ENCODE assay signal across 8 mouse cellular contexts in the genomic region with DNA sequence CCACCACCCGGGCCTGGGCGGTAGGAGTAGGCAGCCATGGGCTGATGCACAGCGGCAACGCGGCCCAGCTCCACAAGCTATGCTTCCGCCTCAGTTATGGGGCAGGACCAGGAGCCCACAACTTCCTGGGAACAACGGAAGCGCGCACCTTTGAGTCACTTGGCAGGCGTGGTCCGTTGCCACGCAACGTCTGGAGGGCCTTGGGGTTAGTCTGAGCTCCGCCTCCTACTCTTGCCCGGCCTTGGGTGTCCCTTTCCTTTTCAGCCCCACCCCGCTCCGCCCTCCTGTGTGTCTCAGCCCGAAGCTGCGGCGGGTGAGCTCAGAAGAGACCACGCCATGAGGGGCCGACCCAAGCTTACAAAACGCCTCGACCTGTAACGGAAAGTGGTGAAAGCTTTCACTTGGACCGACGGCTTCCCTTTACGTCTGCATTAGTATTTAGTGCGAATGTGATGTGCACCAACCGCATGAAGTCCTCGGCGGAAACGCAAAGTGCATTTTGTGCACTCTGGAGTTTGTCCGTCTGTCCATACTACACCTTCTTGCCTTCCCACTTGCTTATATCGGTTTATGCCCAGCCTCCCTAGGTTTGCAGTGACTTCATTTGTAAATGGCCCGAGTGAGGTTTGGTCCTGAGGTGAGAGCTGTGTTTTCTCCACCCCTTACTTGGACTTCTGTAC. TPM values are rescaled to one million over a fixed set of nuclear protein-coding genes. Genes with fewer than 3 reads are reported as not detected.
A peak's percentile ranks its signal among the peaks of the same experiment; 100 is the strongest.
DNase-seq lines count a peak whose midpoint lies in the region; ATAC-seq lines count a peak whose summit lies in the region.

A gene (minus strand): TSS at position 411 of the 680 bp plus-strand sequence.

- peak; percentile 99 for ATAC-seq in heart, embryonic 13.5 days (ENCODE audit: extremely low read depth, insufficient number of reproducible peaks, low FRiP score, low TSS enrichment)
- ATAC-seq in liver, embryonic 12.5 days: peak; percentile 100
- ATAC-seq in stomach, embryonic 15.5 days (ENCODE audit: insufficient read depth, low FRiP score, low read depth): peak; percentile 100

- no peaks in the 10 kb centered on the region for H3K9me3 ChIP-seq in heart, embryonic 13.5 days
- H3K9me3 ChIP-seq in liver, embryonic 12.5 days (replicated peaks): no peaks in the 10 kb centered on the region
- no peaks in the 10 kb centered on the region for H3K9me3 ChIP-seq in stomach, embryonic 15.5 days

- no peaks in the 10 kb centered on the region for H3K4me1 ChIP-seq in brown adipose tissue, adult 24 weeks (ENCODE audit: control insufficient read depth, insufficient read depth, insufficient read length, low read length)
- peaks cover 15% of the 10 kb centered on the region for H3K4me1 ChIP-seq in heart, embryonic 13.5 days
- H3K4me1 ChIP-seq in liver, embryonic 12.5 days: peaks cover 30% of the 10 kb centered on the region
- peaks cover 11% of the 10 kb centered on the region; the same call in 1 of the 2 replicates for H3K4me1 ChIP-seq in stomach, embryonic 15.5 days

- H3K27me3 ChIP-seq in heart, embryonic 13.5 days (replicated peaks): no peaks in the 10 kb centered on the region
- H3K27me3 ChIP-seq in liver, embryonic 12.5 days (replicated peaks): no peaks in the 10 kb centered on the region
- no peaks in the 10 kb centered on the region for H3K27me3 ChIP-seq in stomach, embryonic 15.5 days (replicated peaks)

- H3K27ac ChIP-seq in brown adipose tissue, adult 24 weeks (replicated peaks; ENCODE audit: low read depth, low read length): peak within 1 kb of the TSS; percentile 59
- H3K27ac ChIP-seq in heart, embryonic 13.5 days (replicated peaks): peak within 1 kb of the TSS; percentile 74
- H3K27ac ChIP-seq in liver, embryonic 12.5 days: peak within 1 kb of the TSS; percentile 74
- H3K27ac ChIP-seq in stomach, embryonic 15.5 days: peak within 1 kb of the TSS; percentile 71

- peak within 1 kb of the TSS; percentile 77 for H3K4me3 ChIP-seq in brown adipose tissue, adult 24 weeks (ENCODE audit: insufficient read depth, low read depth, low read length)
- H3K4me3 ChIP-seq in heart, embryonic 13.5 days: peak within 1 kb of the TSS; percentile 79
- H3K4me3 ChIP-seq in liver, embryonic 12.5 days: peak within 1 kb of the TSS; percentile 89
- peak within 1 kb of the TSS; percentile 74 for H3K4me3 ChIP-seq in stomach, embryonic 15.5 days (replicated peaks)

- under 1% methylated on average over 36 of the region's 36 CpGs for WGBS in heart, embryonic 13.5 days
- under 1% methylated on average over 36 of the region's 36 CpGs for WGBS in liver, embryonic 12.5 days (ENCODE audit: insufficient replicate concordance)
- WGBS in stomach, embryonic 15.5 days: under 1% methylated on average over 36 of the region's 36 CpGs

- H3K4me2 ChIP-seq in heart, embryonic 13.5 days: peak within 1 kb of the TSS; percentile 87
- peak within 1 kb of the TSS; percentile 80 for H3K4me2 ChIP-seq in liver, embryonic 12.5 days
- peak within 1 kb of the TSS; percentile 71 for H3K4me2 ChIP-seq in stomach, embryonic 15.5 days

- peak within 1 kb of the TSS; percentile 90 for H3K9ac ChIP-seq in heart, embryonic 13.5 days
- peak within 1 kb of the TSS; percentile 84 for H3K9ac ChIP-seq in liver, embryonic 12.5 days
- H3K9ac ChIP-seq in stomach, embryonic 15.5 days: peak within 1 kb of the TSS; percentile 70

- DNase-seq in CD4-positive, CD25-positive, alpha-beta regulatory T cell, adult 2 months (ENCODE audit: low read depth, low spot score): peak; percentile 95
- DNase-seq in fat pad, adult 2 months (ENCODE audit: extremely low read depth, low read depth, low spot score): peak; percentile 66
- DNase-seq in kidney, postnatal 10 days: peak; percentile 95
- DNase-seq in natural killer cell, adult 2 months (ENCODE audit: low spot score in 2 of 2): peak; percentile 84 to 87

- peaks cover 53% of the 10 kb centered on the region for H3K36me3 ChIP-seq in heart, embryonic 13.5 days
- peaks cover 50% of the 10 kb centered on the region for H3K36me3 ChIP-seq in liver, embryonic 12.5 days
- H3K36me3 ChIP-seq in stomach, embryonic 15.5 days: peaks cover 15% of the 10 kb centered on the region

RNA-seq across cellular contexts. Expression of the gene that starts here (rescaled TPM):
- polyA plus RNA-seq in brown adipose tissue, adult 24 weeks (2012; ENCODE audit: insufficient read depth, insufficient read length, missing spikeins): 98.6 and 99.7 TPM in 2 replicates
- polyA plus RNA-seq in heart, embryonic 13.5 days (2015; fragmentation: Nextera tagmentation; extraction: Ambion mirVana): 82.5 and 102 TPM in 2 replicates
- 83.5 and 90.0 TPM in 2 replicates for polyA plus RNA-seq in liver, embryonic 12.5 days (2016; fragmentation: Nextera tagmentation; extraction: Ambion mirVana)
- 150 and 153 TPM in 2 replicates for polyA plus RNA-seq in stomach, embryonic 15.5 days (2015; fragmentation: Nextera tagmentation; extraction: Ambion mirVana)

Comparison
In these comparisons a context has a peak if more than half of its experiments do, and no peak if none do; other contexts are left out.
1. Peak in every context shown above with its lines: DNase-seq, ATAC-seq, H3K4me3 ChIP-seq and H3K27ac ChIP-seq.